Mouse (Mus musculus) hindbrain, embryonic 16.5 days (tissue): Measurements from ENCODE around the gene Elf2. TPM values are rescaled to one million over a fixed set of nuclear protein-coding genes. Genes with fewer than 3 reads are reported as not detected.
"Not testable (repeated sequence)": the region's sequence is repeated elsewhere in the genome, so short reads cannot be mapped to it uniquely, and the experiment has no call there.

Experiments used
- ATAC-seq: fragments of 200-750 bp; cut with Nextera tagmentation; 2 replicates; pipeline ENCODE4 v1.8.0; 2017; ENCODE audit warnings: moderate TSS enrichment, moderate library complexity
- H3K27ac ChIP-seq: fragments of 300-500 bp; sonication (generic); 2 replicates; pipeline ENCODE4 v1.5.1; 2014; ENCODE audit warnings: low read depth, mild to moderate bottlenecking, control low read depth, low read length, moderate library complexity
- H3K27me3 ChIP-seq: fragments of 300-500 bp; sonication (generic); replicated peaks from 2 replicates; pipeline ENCODE4 v1.6.1; 2014; ENCODE audit warnings: low read length; ENCODE audit not compliant: control insufficient read depth, insufficient read depth
- H3K36me3 ChIP-seq: fragments of 300-500 bp; sonication (generic); 2 replicates; pipeline ENCODE4 v1.6.1; 2014; ENCODE audit warnings: mild to moderate bottlenecking, low read length, moderate library complexity, mixed read lengths; ENCODE audit not compliant: control insufficient read depth, insufficient read depth
- H3K4me1 ChIP-seq: fragments of 300-500 bp; sonication (generic); 2 replicates; pipeline ENCODE4 v1.6.1; 2014; ENCODE audit warnings: low read depth, low read length; ENCODE audit not compliant: control insufficient read depth, insufficient read depth
- H3K4me2 ChIP-seq: fragments of 300-500 bp; sonication (generic); 2 replicates; pipeline ENCODE4 v1.6.1; 2014; ENCODE audit warnings: mild to moderate bottlenecking, low read length, control low read depth, moderate library complexity
- H3K4me3 ChIP-seq: fragments of 300-500 bp; sonication (generic); 2 replicates; pipeline ENCODE4 v1.5.1; 2014; ENCODE audit warnings: mild to moderate bottlenecking, low read length, control low read depth, moderate library complexity
- H3K9ac ChIP-seq: fragments of 300-500 bp; sonication (generic); 2 replicates; pipeline ENCODE4 v1.6.1; 2014; ENCODE audit warnings: low read depth, mild to moderate bottlenecking, control low read depth, low read length, moderate library complexity
- H3K9me3 ChIP-seq: fragments of 300-500 bp; sonication (generic); 2 replicates; pipeline ENCODE4 v1.6.1; 2014; ENCODE audit warnings: mild to moderate bottlenecking, low read length, moderate library complexity; ENCODE audit not compliant: control insufficient read depth
- WGBS: fragments of 180-500 bp; shearing (Covaris S2); extraction: QIAGEN DNeasy Blood & Tissue Kit; methylation state at CpG from one replicate; pipeline ENCODE4 v1.1.7; 2014; 5-methylcytosine and 5-hydroxymethylcytosine counted together
- polyA plus RNA-seq: library from polyadenylated mRNA; unstranded; fragments of >200 nt; fragmentation: Nextera tagmentation; extraction: Ambion mirVana; gene quantifications from 2 replicates; pipeline ENCODE4 v1.2.1, GENCODE M21; 2015

Gene Elf2
- polyA plus RNA-seq, 1 experiment from 2014 or later, result 31.4 TPM

GRCm38 (mm10) chr3:51222834-51223460, 117.5 kb downstream of the Elf2 start:
- WGBS, result 67% methylated on average over 10 of the region's 10 CpGs
- Histone ChIP-seq H3K9ac (no peak overlapping the region), H3K4me2 (peak overlapping the region; percentile 80; the same call in 1 of the 2 replicates), H3K36me3 (no peaks in the 10 kb centered on the region), H3K27ac (no peak overlapping the region; the same call in 1 of the 2 replicates), H3K4me1 (peaks cover 23% of the 10 kb centered on the region), H3K4me3 (no peak overlapping the region), H3K27me3 (no peaks in the 10 kb centered on the region), H3K9me3 (no peaks in the 10 kb centered on the region)
- no peak for ATAC-seq

GRCm38 (mm10) chr3:51222302-51222701, 118.2 kb downstream of the Elf2 start:
- peaks cover 22% of the 10 kb centered on the region for H3K4me1 ChIP-seq
- H3K4me2 ChIP-seq, result no peak overlapping the region
- no peak for ATAC-seq
- no peak overlapping the region for H3K4me3 ChIP-seq
- no peaks in the 10 kb centered on the region for H3K27me3 ChIP-seq
- WGBS, result 85% methylated on average over 6 of the region's 6 CpGs
- H3K9ac ChIP-seq, result no peak overlapping the region
- H3K9me3 ChIP-seq, result no peaks in the 10 kb centered on the region
- H3K36me3 ChIP-seq, result no peaks in the 10 kb centered on the region
- H3K27ac ChIP-seq, result no peak overlapping the region

GRCm38 (mm10) chr3:51221847-51222246, 118.6 kb downstream of the Elf2 start:
- no peaks in the 10 kb centered on the region for H3K27me3 ChIP-seq
- H3K4me1 ChIP-seq, result peaks cover 20% of the 10 kb centered on the region
- H3K9me3 ChIP-seq, result no peaks in the 10 kb centered on the region
- H3K9ac ChIP-seq, result no peak overlapping the region
- H3K4me2 ChIP-seq, result no peak overlapping the region
- ATAC-seq, result no peak
- H3K27ac ChIP-seq, result no peak overlapping the region
- no peaks in the 10 kb centered on the region for H3K36me3 ChIP-seq
- WGBS, result 80% methylated on average over 8 of the region's 8 CpGs
- H3K4me3 ChIP-seq, result no peak overlapping the region

- no peak overlapping the region for H3K27ac ChIP-seq
- no peaks in the 10 kb centered on the region for H3K36me3 ChIP-seq
- WGBS, result 64% methylated on average over 4 of the region's 4 CpGs
- H3K4me3 ChIP-seq, result no peak overlapping the region
- no peak for ATAC-seq
- H3K9me3 ChIP-seq, result no peaks in the 10 kb centered on the region
- no peak overlapping the region for H3K9ac ChIP-seq
- H3K4me2 ChIP-seq, result no peak overlapping the region
- no peaks in the 10 kb centered on the region for H3K27me3 ChIP-seq
- peaks cover 11% of the 10 kb centered on the region for H3K4me1 ChIP-seq
Measured at GRCm38 (mm10) chr3:51220846-51221245, 119.6 kb downstream of the Elf2 start.

GRCm38 (mm10) chr3:51219213-51219612, 121.2 kb downstream of the Elf2 start:
- 91% methylated on average over 5 of the region's 5 CpGs for WGBS
- no peak overlapping the region for H3K4me3 ChIP-seq
- H3K27me3 ChIP-seq, result no peaks in the 10 kb centered on the region
- no peak overlapping the region for H3K4me2 ChIP-seq
- no peaks in the 10 kb centered on the region for H3K9me3 ChIP-seq
- ATAC-seq, result no peak
- H3K36me3 ChIP-seq, result no peaks in the 10 kb centered on the region
- no peak overlapping the region for H3K9ac ChIP-seq
- H3K27ac ChIP-seq, result no peak overlapping the region
- peaks cover 7% of the 10 kb centered on the region for H3K4me1 ChIP-seq

GRCm38 (mm10) chr3:51218385-51218784, 122.1 kb downstream of the Elf2 start:
- H3K36me3 ChIP-seq, H3K27me3 ChIP-seq, ATAC-seq, H3K9ac ChIP-seq, H3K4me2 ChIP-seq, H3K4me1 ChIP-seq, H3K4me3 ChIP-seq, H3K27ac ChIP-seq, H3K9me3 ChIP-seq: not testable (repeated sequence)
- 93% methylated on average over 6 of the region's 6 CpGs for WGBS

- H3K4me1 ChIP-seq, ATAC-seq, H3K27me3 ChIP-seq, H3K36me3 ChIP-seq, H3K27ac ChIP-seq, H3K9ac ChIP-seq, H3K4me2 ChIP-seq, H3K9me3 ChIP-seq, H3K4me3 ChIP-seq: not testable (repeated sequence)
- WGBS, result 85% methylated on average over 6 of the region's 10 CpGs
Measured at GRCm38 (mm10) chr3:51216351-51216750, 124.1 kb downstream of the Elf2 start.

- Histone ChIP-seq H3K4me2 (no peak overlapping the region), H3K4me1 (no peaks in the 10 kb centered on the region), H3K9me3 (no peaks in the 10 kb centered on the region), H3K36me3 (no peaks in the 10 kb centered on the region), H3K4me3 (no peak overlapping the region), H3K9ac (no peak overlapping the region), H3K27me3 (no peaks in the 10 kb centered on the region), H3K27ac (no peak overlapping the region)
- no peak for ATAC-seq
- WGBS, result 79% methylated on average over 6 of the region's 6 CpGs
Measured at GRCm38 (mm10) chr3:51215681-51216080, 124.8 kb downstream of the Elf2 start.

- no peak overlapping the region for H3K9ac ChIP-seq
- H3K27me3 ChIP-seq, result no peaks in the 10 kb centered on the region
- no peak overlapping the region for H3K4me3 ChIP-seq
- no peak overlapping the region for H3K4me2 ChIP-seq
- no peaks in the 10 kb centered on the region for H3K4me1 ChIP-seq
- 97% methylated on average over 3 of the region's 3 CpGs for WGBS
- no peaks in the 10 kb centered on the region for H3K9me3 ChIP-seq
- no peaks in the 10 kb centered on the region for H3K36me3 ChIP-seq
- no peak overlapping the region for H3K27ac ChIP-seq
- no peak for ATAC-seq
Measured at GRCm38 (mm10) chr3:51213111-51213510, 127.4 kb downstream of the Elf2 start.

- no peaks in the 10 kb centered on the region for H3K9me3 ChIP-seq
- no peak for ATAC-seq
- H3K4me2 ChIP-seq, result no peak overlapping the region
- no peak overlapping the region for H3K27ac ChIP-seq
- WGBS, result 92% methylated on average over 3 of the region's 3 CpGs
- no peaks in the 10 kb centered on the region for H3K4me1 ChIP-seq
- no peak overlapping the region for H3K4me3 ChIP-seq
- H3K9ac ChIP-seq, result no peak overlapping the region
- no peaks in the 10 kb centered on the region for H3K27me3 ChIP-seq
- H3K36me3 ChIP-seq, result no peaks in the 10 kb centered on the region
Measured at GRCm38 (mm10) chr3:51210485-51210884, 130.0 kb downstream of the Elf2 start.
